13 mouse cellular contexts compared by ENCODE assay signal in the genomic region with DNA sequence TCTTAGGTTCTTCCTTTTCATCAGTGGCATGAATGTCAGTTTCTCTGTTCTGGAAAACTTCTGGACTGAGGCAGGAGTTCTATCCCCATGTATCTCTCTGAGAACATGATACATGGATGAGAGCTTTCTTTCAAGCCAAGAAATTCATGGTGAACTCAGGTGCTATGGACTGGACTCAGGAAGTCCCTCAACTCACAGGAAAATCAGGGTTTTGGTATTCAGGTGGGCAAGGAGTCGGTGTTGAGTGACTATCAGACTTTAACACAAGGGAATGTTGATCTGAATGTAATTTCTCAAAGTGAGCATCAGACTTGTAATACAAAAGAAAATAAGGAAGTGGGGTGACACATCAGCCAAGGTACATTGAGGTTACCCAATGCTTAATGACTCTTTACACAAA. TPM values are rescaled to one million over a fixed set of nuclear protein-coding genes. Genes with fewer than 3 reads are reported as not detected.
DNase-seq lines count a peak whose midpoint lies in the region; ATAC-seq lines count a peak whose summit lies in the region.
"Not testable (repeated sequence)": the region's sequence is repeated elsewhere in the genome, so short reads cannot be mapped to it uniquely, and the experiment has no call there.
"Had no signal": no experiment of that assay in that cellular context is flagged by ENCODE, and none has a peak within 500 bp of the region (broad histone marks: within the 10 kb centered on the region; RNA-seq: fewer than 3 reads in every experiment).

No protein-coding gene starts in this region.

- not testable (repeated sequence) for H3K27me3 ChIP-seq in heart, embryonic 10.5 days (ENCODE audit: insufficient read depth, poor library complexity, severe bottlenecking); hindbrain, embryonic 12.5 days; intestine, embryonic 15.5 days (replicated peaks); liver, embryonic 12.5 days (replicated peaks); midbrain, embryonic 12.5 days; neural tube, embryonic 12.5 days (replicated peaks)

- DNase-seq in heart, embryonic 10.5 days (ENCODE audit: low spot score): peak; percentile 66

- 0 out of 2 replicates have a peak, but pooled peaks have one; percentile 15 for ATAC-seq in common myeloid progenitor, adult 5-6 weeks (replicated peaks; ENCODE audit: low read depth, poor library complexity, severe bottlenecking)
- 0 out of 2 replicates have a peak, but pooled peaks have one; percentile 30 for ATAC-seq in hindbrain, embryonic 12.5 days (ENCODE audit: low FRiP score)
- ATAC-seq in intestine, embryonic 15.5 days: 0 out of 2 replicates have a peak, but pooled peaks have one; percentile 12
- 0 out of 2 replicates have a peak, but pooled peaks have one; percentile 34 for ATAC-seq in liver, embryonic 12.5 days
- peak; percentile 36; the same call in 1 of the 2 replicates for ATAC-seq in midbrain, embryonic 12.5 days (ENCODE audit: low FRiP score, low read depth)
- 0 out of 2 replicates have a peak, but pooled peaks have one; percentile 10 for ATAC-seq in neural tube, embryonic 12.5 days (ENCODE audit: low FRiP score, low read depth)

- peaks cover 55% of the 10 kb centered on the region for H3K9me3 ChIP-seq in heart, embryonic 10.5 days
- peaks cover 54% of the 10 kb centered on the region for H3K9me3 ChIP-seq in hindbrain, embryonic 12.5 days (replicated peaks)
- peaks cover 23% of the 10 kb centered on the region for H3K9me3 ChIP-seq in intestine, embryonic 15.5 days
- H3K9me3 ChIP-seq in liver, embryonic 12.5 days (replicated peaks): peaks cover 48% of the 10 kb centered on the region
- H3K9me3 ChIP-seq in midbrain, embryonic 12.5 days: peaks cover 63% of the 10 kb centered on the region
- peaks cover 58% of the 10 kb centered on the region for H3K9me3 ChIP-seq in neural tube, embryonic 12.5 days

- not testable (repeated sequence) for H3K4me2 ChIP-seq in hindbrain, embryonic 12.5 days (replicated peaks); intestine, embryonic 15.5 days (replicated peaks); liver, embryonic 12.5 days; midbrain, embryonic 12.5 days (replicated peaks); neural tube, embryonic 12.5 days (replicated peaks)

- 74% methylated on average over 1 of the region's 1 CpGs for WGBS in heart, embryonic 10.5 days
- WGBS in hindbrain, embryonic 12.5 days: 86% methylated on average over 1 of the region's 1 CpGs
- WGBS in intestine, embryonic 15.5 days: 82% methylated on average over 1 of the region's 1 CpGs
- 55% methylated on average over 1 of the region's 1 CpGs for WGBS in liver, embryonic 12.5 days (ENCODE audit: insufficient replicate concordance)
- 83% methylated on average over 1 of the region's 1 CpGs for WGBS in midbrain, embryonic 12.5 days
- 82% methylated on average over 1 of the region's 1 CpGs for WGBS in neural tube, embryonic 12.5 days

- not testable (repeated sequence) for H3K27ac ChIP-seq in heart, embryonic 10.5 days; hindbrain, embryonic 12.5 days; intestine, embryonic 15.5 days; liver, embryonic 12.5 days; midbrain, embryonic 12.5 days (replicated peaks); neural tube, embryonic 12.5 days

- not testable (repeated sequence) for H3K4me1 ChIP-seq in heart, embryonic 10.5 days; hindbrain, embryonic 12.5 days; intestine, embryonic 15.5 days (replicated peaks); liver, embryonic 12.5 days; midbrain, embryonic 12.5 days; neural tube, embryonic 12.5 days

- H3K9ac ChIP-seq in hindbrain, embryonic 12.5 days; intestine, embryonic 15.5 days; liver, embryonic 12.5 days; midbrain, embryonic 12.5 days (replicated peaks); neural tube, embryonic 12.5 days: not testable (repeated sequence)

- not testable (repeated sequence) for H3K4me3 ChIP-seq in heart, embryonic 10.5 days; hindbrain, embryonic 12.5 days; intestine, embryonic 15.5 days (replicated peaks); liver, embryonic 12.5 days; midbrain, embryonic 12.5 days; neural tube, embryonic 12.5 days

- H3K36me3 ChIP-seq in heart, embryonic 10.5 days; hindbrain, embryonic 12.5 days; intestine, embryonic 15.5 days; liver, embryonic 12.5 days; midbrain, embryonic 12.5 days; neural tube, embryonic 12.5 days: not testable (repeated sequence)

RNA-seq across cellular contexts. Expression of a gene that starts 9.8 kb away (rescaled TPM):
- not detected in 2 replicates for total RNA-seq in common myeloid progenitor, adult 5-6 weeks (2017)
- polyA plus RNA-seq in heart, embryonic 10.5 days (2016; fragmentation: Nextera tagmentation; extraction: Ambion mirVana): 0.09 and 0.11 TPM in 2 replicates
- 0.08 and 0.12 TPM in 2 replicates for polyA plus RNA-seq in hindbrain, embryonic 12.5 days (2016; fragmentation: Nextera tagmentation; extraction: Ambion mirVana)
- 0.05 TPM in 1 of 2 replicates, not detected in the other for polyA plus RNA-seq in intestine, embryonic 15.5 days (2015; fragmentation: Nextera tagmentation; extraction: Ambion mirVana)
- polyA plus RNA-seq in liver, embryonic 12.5 days (2016; fragmentation: Nextera tagmentation; extraction: Ambion mirVana): 0.15 and 0.17 TPM in 2 replicates
- polyA plus RNA-seq in midbrain, embryonic 12.5 days (2016; fragmentation: Nextera tagmentation; extraction: Ambion mirVana): not detected in 2 replicates
- polyA plus RNA-seq in neural tube, embryonic 12.5 days (2016; fragmentation: Nextera tagmentation; extraction: Ambion mirVana): 0.11 and 0.19 TPM in 2 replicates
- polyA plus RNA-seq: CD4-positive, CD25-positive, alpha-beta regulatory T cell, adult 4 months; embryonic facial prominence, embryonic 11.5 days; forebrain, postnatal 0 days; G1E; gonadal fat pad, adult 2 months; heart, embryonic 13.5 days had no signal

RNA-seq across cellular contexts. Expression of a gene that starts 43.2 kb away (rescaled TPM):
- 11.4 and 19.5 TPM in 2 replicates for total RNA-seq in common myeloid progenitor, adult 5-6 weeks (2017)
- polyA plus RNA-seq in heart, embryonic 10.5 days (2016; fragmentation: Nextera tagmentation; extraction: Ambion mirVana): 4.7 and 5.3 TPM in 2 replicates
- 3.1 and 3.9 TPM in 2 replicates for polyA plus RNA-seq in hindbrain, embryonic 12.5 days (2016; fragmentation: Nextera tagmentation; extraction: Ambion mirVana)
- 3.5 and 3.9 TPM in 2 replicates for polyA plus RNA-seq in intestine, embryonic 15.5 days (2015; fragmentation: Nextera tagmentation; extraction: Ambion mirVana)
- polyA plus RNA-seq in liver, embryonic 12.5 days (2016; fragmentation: Nextera tagmentation; extraction: Ambion mirVana): 4.7 and 4.8 TPM in 2 replicates
- polyA plus RNA-seq in midbrain, embryonic 12.5 days (2016; fragmentation: Nextera tagmentation; extraction: Ambion mirVana): 2.4 and 2.6 TPM in 2 replicates
- 2.7 and 3.3 TPM in 2 replicates for polyA plus RNA-seq in neural tube, embryonic 12.5 days (2016; fragmentation: Nextera tagmentation; extraction: Ambion mirVana)
